Mouse (Mus musculus) CD4-positive, CD25-positive, alpha-beta regulatory T cell, adult 9 weeks (primary cell): ENCODE data around the gene Sufu. TPM values are rescaled to one million over a fixed set of nuclear protein-coding genes. Genes with fewer than 3 reads are reported as not detected.

ENCODE experiments used
- polyA plus RNA-seq: library from polyadenylated mRNA; unstranded; fragments of 100-300 nt; shearing (Covaris generic); gene quantifications from one replicate; pipeline ENCODE4 v1.2.1, GENCODE M21; 2017

Sufu gene
- 30.0 TPM for polyA plus RNA-seq

DNA sequence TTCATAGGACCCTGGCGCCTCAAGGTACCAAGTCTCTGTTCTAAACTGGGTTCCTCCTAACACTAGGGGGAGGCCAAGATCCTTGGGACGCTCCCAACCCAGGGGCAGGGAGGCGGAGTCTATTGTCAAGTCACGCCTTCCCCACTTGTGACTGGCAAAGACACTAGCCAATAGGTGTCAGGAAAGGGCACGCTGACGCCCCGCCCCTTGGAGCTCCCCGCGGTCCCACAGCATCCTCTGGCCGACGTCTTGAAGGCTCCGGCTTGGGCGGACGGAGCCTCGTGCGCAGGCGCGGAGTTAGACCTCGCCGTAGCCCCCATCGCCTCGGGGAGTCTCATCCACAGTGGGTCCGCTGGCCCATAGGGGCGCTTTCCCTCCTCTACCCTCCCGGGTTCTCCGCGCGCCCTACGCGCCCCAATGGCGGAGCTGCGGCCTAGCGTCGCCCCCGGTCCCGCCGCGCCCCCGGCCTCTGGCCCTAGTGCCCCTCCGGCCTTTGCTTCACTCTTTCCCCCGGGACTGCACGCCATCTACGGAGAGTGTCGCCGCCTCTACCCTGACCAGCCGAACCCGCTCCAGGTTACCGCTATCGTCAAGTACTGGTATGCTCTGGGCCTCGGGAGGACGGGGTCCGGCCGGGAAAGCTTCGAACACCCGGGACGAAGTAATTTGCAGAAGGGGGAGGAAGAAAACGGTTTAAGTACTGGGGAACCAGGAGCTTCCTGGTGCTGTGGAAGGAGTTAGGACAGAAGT lies at the start of gene Sufu:
TSS of gene Sufu (plus strand) at position 211 of the 750 bp plus-strand sequence.

DNA sequence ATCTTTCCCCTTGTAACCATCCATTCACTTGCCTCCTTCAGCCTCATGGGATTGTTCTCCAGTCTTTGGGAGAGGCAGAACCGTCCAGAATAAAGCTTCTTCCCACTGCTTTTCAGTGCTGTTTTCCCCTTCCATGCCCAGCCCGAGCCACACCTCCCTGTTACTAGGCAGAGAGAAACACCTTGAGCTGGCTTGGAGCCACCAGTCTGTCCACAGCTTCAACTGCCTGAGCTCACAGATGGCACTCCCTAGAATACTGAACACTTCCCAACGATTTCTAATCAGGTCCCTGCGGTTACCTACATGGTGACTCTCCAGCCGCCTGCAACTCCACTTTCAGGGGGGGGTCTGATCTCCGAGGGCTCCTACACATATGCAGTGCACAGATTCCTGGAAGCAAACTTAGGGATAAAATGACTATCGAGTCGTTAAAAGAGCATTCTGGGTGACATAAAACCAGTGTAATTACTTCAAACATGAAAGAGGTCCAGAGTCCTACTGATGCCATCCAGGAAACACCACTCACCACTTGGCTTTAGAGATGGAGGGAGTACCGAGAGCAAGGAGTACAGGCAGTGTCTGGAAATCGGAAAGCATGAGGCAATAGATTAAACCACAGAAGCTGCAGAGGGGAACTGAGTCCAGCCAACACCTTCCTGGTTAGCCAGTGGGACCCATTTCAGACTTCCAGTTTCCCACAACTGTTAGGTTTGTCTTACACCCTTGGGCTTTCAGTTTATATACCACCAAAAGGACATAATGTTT lies 46.3 kb upstream of the Sufu start, which contains the start of gene 2310034G01Rik:
TSS of gene 2310034G01Rik (minus strand) at position 135 of the 765 bp plus-strand sequence.

DNA sequence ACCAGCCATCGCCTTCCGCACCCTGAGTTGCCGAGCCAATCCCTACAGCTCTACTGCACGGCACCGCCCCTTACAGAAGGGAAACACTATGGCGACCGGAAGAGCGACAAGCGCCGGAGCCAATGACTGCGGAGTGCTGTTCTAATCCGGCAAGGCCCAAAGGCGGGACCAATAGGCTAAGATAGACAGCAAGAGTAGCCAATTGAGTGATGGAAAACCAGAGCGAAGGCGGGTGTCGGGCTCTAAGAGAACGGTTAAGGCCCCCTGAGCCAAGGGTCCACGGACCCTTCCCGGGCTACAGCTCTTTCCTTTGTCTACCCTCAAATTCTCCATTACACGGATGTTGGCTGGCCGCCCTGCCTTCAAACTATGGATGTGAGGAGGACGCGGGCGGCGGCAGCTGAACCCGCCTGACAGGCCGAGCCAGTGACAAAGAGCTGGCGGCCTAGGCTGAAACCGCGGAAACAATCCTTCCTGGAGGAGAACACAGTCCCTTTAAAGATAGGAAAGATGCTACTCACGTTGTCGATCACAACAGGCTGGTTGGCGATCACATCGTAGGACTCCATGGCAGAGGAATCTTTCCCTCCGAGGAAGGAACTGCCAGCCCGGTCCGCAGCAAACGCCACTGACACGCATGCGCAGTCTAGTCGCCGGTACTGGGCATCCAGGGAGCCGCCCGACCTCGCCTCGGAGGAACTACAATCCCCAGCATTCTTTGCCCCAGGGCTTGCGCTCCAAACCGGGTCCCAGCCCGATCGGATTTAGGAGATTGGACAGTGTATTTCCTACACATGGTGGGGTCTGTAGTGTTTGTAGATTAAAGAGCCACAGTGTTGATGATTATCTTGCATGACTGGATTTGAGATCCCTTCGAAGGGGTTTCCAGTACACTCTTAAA lies 1.3 kb upstream of the Sufu start, which contains the start of gene Actr1a:
TSS of gene Actr1a (minus strand) at position 640 of the 901 bp plus-strand sequence.

DNA sequence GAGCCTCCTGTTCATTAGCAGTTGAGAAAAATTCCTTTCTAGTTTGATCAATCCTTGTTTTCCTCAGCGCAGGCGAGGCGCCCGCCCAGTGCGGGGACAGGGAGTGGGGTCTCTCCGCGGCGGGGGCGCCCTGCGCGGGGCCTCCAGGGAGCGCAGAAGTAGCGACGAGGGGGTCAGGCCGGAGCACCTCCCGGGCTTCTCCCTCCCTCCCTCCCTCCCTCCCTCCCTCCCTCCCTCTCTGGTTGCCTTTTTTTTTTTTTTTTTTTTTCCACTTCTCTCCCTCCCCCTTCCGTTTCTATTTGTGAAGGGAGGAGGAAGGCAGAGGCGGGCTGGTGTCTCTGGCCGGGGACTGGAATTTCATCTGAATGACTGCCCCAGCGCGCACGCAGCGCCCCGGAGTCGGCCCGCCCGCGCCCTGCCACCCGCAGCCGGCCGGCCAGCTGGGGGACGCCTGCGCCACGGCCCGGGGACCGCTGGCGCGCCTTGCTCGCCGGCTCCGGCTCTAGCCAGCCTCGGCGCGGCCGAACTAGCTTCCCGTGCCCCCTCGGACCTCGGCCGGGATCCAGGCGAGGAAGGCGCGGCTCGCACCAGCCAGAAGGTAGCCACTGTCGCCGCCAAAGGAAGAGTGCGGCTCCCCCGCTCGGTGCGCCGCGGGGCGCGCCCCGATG lies 104.8 kb downstream of the Sufu start, which contains the start of gene Trim8:
TSS of gene Trim8 (plus strand) at position 302 of the 668 bp plus-strand sequence.

Other genes starting within 250 kb of the Sufu start
- not detected for gene Pitx3, start 248.6 kb upstream of the Sufu start, polyA plus RNA-seq
- gene Gbf1, start 244.4 kb upstream of the Sufu start, polyA plus RNA-seq: 84.8 TPM
- 34.1 TPM for gene Nfkb2, start 92.6 kb upstream of the Sufu start, polyA plus RNA-seq
- 5.3 TPM for gene Psd, start 69.7 kb upstream of the Sufu start, polyA plus RNA-seq
- gene Fbxl15, start 68.7 kb upstream of the Sufu start, polyA plus RNA-seq: 3.5 TPM
- gene Cuedc2, start 58.2 kb upstream of the Sufu start, polyA plus RNA-seq: 61.9 TPM
- gene Mfsd13a, start 55.8 kb upstream of the Sufu start, polyA plus RNA-seq: 9.1 TPM
- 0.53 TPM for gene 2310034G01Rik, start 46.6 kb upstream of the Sufu start, polyA plus RNA-seq
- gene Actr1a, start 1.1 kb upstream of the Sufu start, polyA plus RNA-seq: 126 TPM
- gene Trim8, start 104.8 kb downstream of the Sufu start, polyA plus RNA-seq: 25.0 TPM
- 22.9 TPM for gene Arl3, start 176.3 kb downstream of the Sufu start, polyA plus RNA-seq
- gene Sfxn2, start 176.5 kb downstream of the Sufu start, polyA plus RNA-seq: 18.2 TPM
- 77.0 TPM for gene Wbp1l, start 202.2 kb downstream of the Sufu start, polyA plus RNA-seq